Mouse (Mus musculus): ENCODE measurements at regions not wholly inside any gene's neighbourhood (a gene's known extent, or its start where the extent isn't known, plus 50 kb on each side); places are given as distances from the start of the nearest gene placed in this dataset.
A peak's percentile ranks its signal among the peaks of the same experiment; 100 is the strongest.

GRCm38 (mm10) chr4:152900049-152900448 lies 422.4 kb upstream of the Kcnab2 start:
- Histone ChIP-seq H3K27me3 (ENCODE audit: control insufficient read depth, insufficient read depth, low read depth, low read length) (no peaks in the 10 kb centered on the region), H3K27ac (ENCODE audit: low read length) (no peak overlapping the region), H3K9ac (ENCODE audit: low read depth, low read length) (no peak overlapping the region), H3K9me3 (replicated peaks; ENCODE audit: control insufficient read depth, low read length) (no peaks in the 10 kb centered on the region), H3K36me3 (ENCODE audit: control insufficient read depth, insufficient read depth) (no peaks in the 10 kb centered on the region), H3K4me1 (ENCODE audit: control insufficient read depth, low read depth, low read length) (no peaks in the 10 kb centered on the region), H3K4me3 (ENCODE audit: low read depth, low read length) (no peak overlapping the region), H3K4me2 (ENCODE audit: low read depth, low read length) (no peak overlapping the region)
- no peak for ATAC-seq (ENCODE audit: low read depth)
- 65% methylated on average over 4 of the region's 4 CpGs for WGBS (ENCODE audit: insufficient replicate concordance)

DNA sequence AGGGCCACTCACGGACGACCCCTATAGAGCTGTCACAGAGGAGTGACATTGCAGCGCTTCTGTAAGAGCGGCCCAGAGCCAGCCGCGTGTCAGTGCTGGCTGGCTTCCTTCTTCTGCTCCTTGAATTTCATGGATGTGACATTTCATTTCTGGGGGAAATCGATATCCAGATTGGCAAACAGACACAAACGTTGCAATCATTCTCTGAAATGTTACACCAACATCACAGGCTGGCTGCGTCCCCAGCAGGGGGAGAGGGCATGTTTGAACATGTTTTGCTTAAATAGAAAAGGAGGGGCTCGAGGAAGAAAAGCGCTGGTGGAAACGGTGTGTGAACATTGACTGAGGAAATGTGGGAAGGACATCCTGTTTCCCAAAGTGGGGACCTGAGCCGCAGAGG lies 417.4 kb upstream of the Kcnab2 start:
- no peaks in the 10 kb centered on the region for H3K4me1 ChIP-seq (ENCODE audit: control insufficient read depth, low read depth, low read length)
- H3K36me3 ChIP-seq (ENCODE audit: control insufficient read depth, insufficient read depth), result no peaks in the 10 kb centered on the region
- H3K9me3 ChIP-seq (replicated peaks; ENCODE audit: control insufficient read depth, low read length), result no peaks in the 10 kb centered on the region
- no peak overlapping the region for H3K27ac ChIP-seq (ENCODE audit: low read length)
- H3K4me3 ChIP-seq (ENCODE audit: low read depth, low read length), result no peak overlapping the region
- ATAC-seq (ENCODE audit: low read depth), result no peak
- H3K4me2 ChIP-seq (ENCODE audit: low read depth, low read length), result no peak overlapping the region
- H3K27me3 ChIP-seq (ENCODE audit: control insufficient read depth, insufficient read depth, low read depth, low read length), result no peaks in the 10 kb centered on the region
- WGBS (ENCODE audit: insufficient replicate concordance), result 58% methylated on average over 13 of the region's 13 CpGs
- H3K9ac ChIP-seq (ENCODE audit: low read depth, low read length), result no peak overlapping the region

DNA sequence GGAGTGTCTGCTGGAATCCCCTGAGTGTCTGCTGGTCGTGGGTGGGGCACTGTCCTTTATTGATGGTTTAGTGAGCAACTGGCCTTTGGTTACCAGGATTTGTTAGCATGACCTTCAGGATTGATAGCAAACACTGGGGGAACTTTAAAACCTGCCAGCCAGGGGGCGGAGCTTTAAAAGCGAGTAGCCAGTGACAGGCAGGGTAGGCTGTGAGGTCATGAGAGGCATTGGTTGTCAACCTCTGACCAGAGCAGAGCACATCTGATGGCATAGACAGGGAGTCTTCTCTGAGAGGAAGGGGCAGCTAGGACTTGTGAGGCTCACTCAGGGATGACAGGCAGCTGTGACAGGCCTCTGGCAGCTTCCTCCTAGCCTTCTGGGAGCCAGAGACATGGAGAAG lies 415.3 kb upstream of the Kcnab2 start:
- 55% methylated on average over 3 of the region's 3 CpGs for WGBS (ENCODE audit: insufficient replicate concordance)
- Histone ChIP-seq H3K9ac (ENCODE audit: low read depth, low read length) (no peak overlapping the region), H3K27me3 (ENCODE audit: control insufficient read depth, insufficient read depth, low read depth, low read length) (no peaks in the 10 kb centered on the region), H3K4me3 (ENCODE audit: low read depth, low read length) (no peak overlapping the region), H3K27ac (ENCODE audit: low read length) (no peak overlapping the region), H3K4me2 (ENCODE audit: low read depth, low read length) (no peak overlapping the region), H3K9me3 (replicated peaks; ENCODE audit: control insufficient read depth, low read length) (no peaks in the 10 kb centered on the region), H3K4me1 (ENCODE audit: control insufficient read depth, low read depth, low read length) (no peaks in the 10 kb centered on the region), H3K36me3 (ENCODE audit: control insufficient read depth, insufficient read depth) (no peaks in the 10 kb centered on the region)
- peak; percentile 51; the same call in 1 of the 2 replicates for ATAC-seq (ENCODE audit: low read depth)

- H3K4me3 ChIP-seq (ENCODE audit: low read depth, low read length), result no peak overlapping the region
- WGBS (ENCODE audit: insufficient replicate concordance), result 57% methylated on average over 5 of the region's 5 CpGs
- no peaks in the 10 kb centered on the region; the same call in 1 of the 2 replicates for H3K9me3 ChIP-seq (replicated peaks; ENCODE audit: control insufficient read depth, low read length)
- no peak overlapping the region for H3K9ac ChIP-seq (ENCODE audit: low read depth, low read length)
- H3K27me3 ChIP-seq (ENCODE audit: control insufficient read depth, insufficient read depth, low read depth, low read length), result no peaks in the 10 kb centered on the region
- H3K4me1 ChIP-seq (ENCODE audit: control insufficient read depth, low read depth, low read length), result no peaks in the 10 kb centered on the region
- H3K36me3 ChIP-seq (ENCODE audit: control insufficient read depth, insufficient read depth), result no peaks in the 10 kb centered on the region
- ATAC-seq (ENCODE audit: low read depth), result no peak
- H3K4me2 ChIP-seq (ENCODE audit: low read depth, low read length), result no peak overlapping the region
- H3K27ac ChIP-seq (ENCODE audit: low read length), result no peak overlapping the region
Measured at GRCm38 (mm10) chr4:152889211-152889610, 411.5 kb upstream of the Kcnab2 start.

DNA sequence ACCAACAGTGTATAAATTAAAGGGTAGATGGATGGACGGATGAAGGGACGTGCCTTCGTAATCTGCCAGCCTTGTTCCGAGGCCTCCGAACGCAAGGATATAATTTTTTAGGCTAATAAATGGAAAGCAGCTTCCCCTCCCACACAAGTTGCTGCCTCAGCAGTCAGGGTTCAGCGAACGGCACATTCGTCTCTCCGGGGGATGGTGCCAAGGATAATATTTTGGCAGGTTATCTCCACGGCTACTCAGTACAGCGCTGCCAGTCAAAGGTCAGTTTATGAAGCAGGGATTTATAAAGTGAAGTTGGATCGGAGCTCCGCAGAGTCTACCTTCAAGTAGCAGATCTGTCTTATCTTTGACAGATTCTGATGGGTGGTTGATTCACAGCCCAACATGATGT lies 410.6 kb upstream of the Kcnab2 start:
- H3K9me3 ChIP-seq (replicated peaks; ENCODE audit: control insufficient read depth, low read length), result no peaks in the 10 kb centered on the region; the same call in 1 of the 2 replicates
- H3K4me3 ChIP-seq (ENCODE audit: low read depth, low read length), result no peak overlapping the region
- no peak overlapping the region for H3K9ac ChIP-seq (ENCODE audit: low read depth, low read length)
- H3K4me1 ChIP-seq (ENCODE audit: control insufficient read depth, low read depth, low read length), result no peaks in the 10 kb centered on the region
- no peaks in the 10 kb centered on the region for H3K36me3 ChIP-seq (ENCODE audit: control insufficient read depth, insufficient read depth)
- H3K4me2 ChIP-seq (ENCODE audit: low read depth, low read length), result no peak overlapping the region
- no peak overlapping the region for H3K27ac ChIP-seq (ENCODE audit: low read length)
- no peaks in the 10 kb centered on the region for H3K27me3 ChIP-seq (ENCODE audit: control insufficient read depth, insufficient read depth, low read depth, low read length)
- no peak for ATAC-seq (ENCODE audit: low read depth)
- WGBS (ENCODE audit: insufficient replicate concordance), result 73% methylated on average over 14 of the region's 14 CpGs

DNA sequence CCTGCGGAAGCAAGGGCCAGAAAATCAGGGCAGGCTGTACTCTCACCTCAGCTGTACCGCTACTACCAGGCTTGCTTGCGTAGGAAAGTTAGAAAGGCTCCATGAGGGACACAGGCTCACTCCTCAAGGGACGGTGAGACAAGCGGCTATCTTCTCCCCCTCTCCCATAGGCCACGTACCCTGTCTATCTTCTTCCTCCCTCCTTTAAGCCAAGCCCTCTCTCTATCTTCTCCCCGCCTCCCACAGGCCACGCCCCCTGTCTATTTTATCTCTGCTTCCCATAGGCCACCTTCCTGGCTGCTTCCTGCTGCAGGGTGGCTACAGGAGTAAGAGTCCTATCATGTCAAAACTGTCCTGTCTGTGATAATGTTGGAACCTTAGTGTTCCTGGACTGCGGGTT lies 409.1 kb upstream of the Kcnab2 start:
- Histone ChIP-seq H3K9me3 (replicated peaks; ENCODE audit: control insufficient read depth, low read length) (no peaks in the 10 kb centered on the region; the same call in 1 of the 2 replicates), H3K4me1 (ENCODE audit: control insufficient read depth, low read depth, low read length) (no peaks in the 10 kb centered on the region), H3K36me3 (ENCODE audit: control insufficient read depth, insufficient read depth) (no peaks in the 10 kb centered on the region), H3K27me3 (ENCODE audit: control insufficient read depth, insufficient read depth, low read depth, low read length) (no peaks in the 10 kb centered on the region), H3K4me3 (ENCODE audit: low read depth, low read length) (no peak overlapping the region), H3K9ac (ENCODE audit: low read depth, low read length) (no peak overlapping the region), H3K4me2 (ENCODE audit: low read depth, low read length) (no peak overlapping the region), H3K27ac (ENCODE audit: low read length) (no peak overlapping the region)
- ATAC-seq (ENCODE audit: low read depth), result peak; percentile 27; the same call in 1 of the 2 replicates
- 53% methylated on average over 9 of the region's 9 CpGs for WGBS (ENCODE audit: insufficient replicate concordance)

DNA sequence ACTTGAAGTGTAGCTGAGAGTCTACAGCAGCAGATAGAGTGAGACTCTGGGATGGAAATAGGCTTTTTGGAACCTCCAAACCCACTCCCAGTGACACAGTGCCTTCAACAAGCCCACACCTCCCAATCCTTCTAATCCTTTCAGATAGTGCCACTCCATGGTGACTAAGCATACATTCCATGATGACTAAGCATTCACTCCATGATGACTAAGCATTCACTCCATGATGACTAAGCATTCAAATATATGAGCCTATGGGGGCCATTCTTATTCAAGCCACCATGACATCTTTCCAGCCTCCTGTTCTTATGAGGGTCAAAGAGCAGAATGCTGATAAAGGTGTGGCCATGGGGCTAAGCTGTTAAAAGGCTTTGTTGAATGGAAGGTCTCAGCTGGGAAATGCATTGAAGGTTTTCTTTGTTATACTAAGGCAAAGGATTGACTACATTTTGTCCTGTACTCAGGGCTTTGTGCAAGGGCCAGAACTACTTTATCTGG lies 403.8 kb upstream of the Kcnab2 start:
- Histone ChIP-seq H3K9me3 (replicated peaks; ENCODE audit: control insufficient read depth, low read length) (no peaks in the 10 kb centered on the region; the same call in 1 of the 2 replicates), H3K36me3 (ENCODE audit: control insufficient read depth, insufficient read depth) (no peaks in the 10 kb centered on the region), H3K4me2 (ENCODE audit: low read depth, low read length) (no peak overlapping the region), H3K27me3 (ENCODE audit: control insufficient read depth, insufficient read depth, low read depth, low read length) (no peaks in the 10 kb centered on the region), H3K4me3 (ENCODE audit: low read depth, low read length) (no peak overlapping the region), H3K27ac (ENCODE audit: low read length) (no peak overlapping the region), H3K9ac (ENCODE audit: low read depth, low read length) (no peak overlapping the region), H3K4me1 (ENCODE audit: control insufficient read depth, low read depth, low read length) (no peaks in the 10 kb centered on the region; the same call in 1 of the 2 replicates)
- no peak for ATAC-seq (ENCODE audit: low read depth)

DNA sequence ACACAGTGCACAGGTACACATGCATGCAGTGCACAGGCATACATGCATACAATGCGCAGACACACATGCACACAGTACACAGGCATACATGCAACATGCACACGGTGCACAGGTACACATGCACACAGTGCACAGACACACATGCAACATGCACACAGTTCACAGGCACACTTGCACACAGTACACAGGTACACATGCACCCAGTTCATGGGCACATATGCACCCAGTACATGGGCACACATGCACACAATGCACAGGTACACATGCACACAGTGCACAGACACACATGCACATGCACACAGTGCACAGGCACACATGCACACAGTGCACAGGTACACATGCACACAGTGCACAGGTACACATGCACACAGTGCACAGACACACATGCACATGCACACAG lies 402.7 kb upstream of the Kcnab2 start:
- ATAC-seq (ENCODE audit: low read depth), result no peak
- Histone ChIP-seq H3K9me3 (replicated peaks; ENCODE audit: control insufficient read depth, low read length) (no peaks in the 10 kb centered on the region; the same call in 1 of the 2 replicates), H3K4me1 (ENCODE audit: control insufficient read depth, low read depth, low read length) (no peaks in the 10 kb centered on the region; the same call in 1 of the 2 replicates), H3K27me3 (ENCODE audit: control insufficient read depth, insufficient read depth, low read depth, low read length) (no peaks in the 10 kb centered on the region), H3K27ac (ENCODE audit: low read length) (no peak overlapping the region), H3K36me3 (ENCODE audit: control insufficient read depth, insufficient read depth) (no peaks in the 10 kb centered on the region), H3K9ac (ENCODE audit: low read depth, low read length) (no peak overlapping the region), H3K4me2 (ENCODE audit: low read depth, low read length) (no peak overlapping the region), H3K4me3 (ENCODE audit: low read depth, low read length) (no peak overlapping the region)
- WGBS (ENCODE audit: insufficient replicate concordance), result 77% methylated on average over 2 of the region's 2 CpGs

GRCm38 (mm10) chr4:152878941-152879340 lies 401.3 kb upstream of the Kcnab2 start:
- Histone ChIP-seq H3K4me2 (ENCODE audit: low read depth, low read length) (0 out of 2 replicates have a peak overlapping the region, but pooled peaks have one; percentile 17), H3K27me3 (ENCODE audit: control insufficient read depth, insufficient read depth, low read depth, low read length) (no peaks in the 10 kb centered on the region), H3K9ac (ENCODE audit: low read depth, low read length) (no peak overlapping the region), H3K4me1 (ENCODE audit: control insufficient read depth, low read depth, low read length) (no peaks in the 10 kb centered on the region; the same call in 1 of the 2 replicates), H3K4me3 (ENCODE audit: low read depth, low read length) (no peak overlapping the region), H3K9me3 (replicated peaks; ENCODE audit: control insufficient read depth, low read length) (no peaks in the 10 kb centered on the region; the same call in 1 of the 2 replicates), H3K27ac (ENCODE audit: low read length) (no peak overlapping the region), H3K36me3 (ENCODE audit: control insufficient read depth, insufficient read depth) (no peaks in the 10 kb centered on the region)
- WGBS (ENCODE audit: insufficient replicate concordance), result 72% methylated on average over 14 of the region's 14 CpGs
- ATAC-seq (ENCODE audit: low read depth), result peak; percentile 55
